Mouse (Mus musculus): ENCODE measurements at regions not wholly inside any gene's neighbourhood (a gene's known extent, or its start where the extent isn't known, plus 50 kb on each side); places are given as distances from the start of the nearest gene placed in this dataset.

GRCm38 (mm10) chr3:149270459-149270858 lies 280.1 kb upstream of the Adgrl2 start:
- H3K9ac ChIP-seq (ENCODE audit: low read depth, poor library complexity, severe bottlenecking): no peak overlapping the region
- no peaks in the 10 kb centered on the region for H3K27me3 ChIP-seq (ENCODE audit: control insufficient read depth, insufficient read depth, low read length, poor library complexity, severe bottlenecking)
- no peak overlapping the region for H3K4me3 ChIP-seq (ENCODE audit: low read depth, low read length)
- H3K4me1 ChIP-seq (ENCODE audit: control insufficient read depth, insufficient read depth, low read length): no peaks in the 10 kb centered on the region
- H3K9me3 ChIP-seq (replicated peaks; ENCODE audit: control insufficient read depth, insufficient read depth, low read length, poor library complexity, severe bottlenecking): no peaks in the 10 kb centered on the region
- H3K27ac ChIP-seq (ENCODE audit: insufficient read depth, low read length): no peak overlapping the region
- H3K36me3 ChIP-seq (ENCODE audit: control insufficient read depth, insufficient read depth, low read length, poor library complexity, severe bottlenecking): no peaks in the 10 kb centered on the region
- TF ChIP-seq EP300 (IDR thresholded peaks at IDR 0.05; ENCODE audit: insufficient read depth, low read depth, low read length) (no peak), POLR2A (IDR thresholded peaks at IDR 0.05; ENCODE audit: insufficient read depth, low read length) (no peak), CTCF (IDR thresholded peaks at IDR 0.05; ENCODE audit: low read depth, low read length) (no peak)

- H3K4me1 ChIP-seq (ENCODE audit: control insufficient read depth, insufficient read depth, low read length): no peaks in the 10 kb centered on the region
- TF ChIP-seq EP300 (IDR thresholded peaks at IDR 0.05; ENCODE audit: insufficient read depth, low read depth, low read length) (no peak), CTCF (IDR thresholded peaks at IDR 0.05; ENCODE audit: low read depth, low read length) (no peak), POLR2A (IDR thresholded peaks at IDR 0.05; ENCODE audit: insufficient read depth, low read length) (no peak)
Observed at GRCm38 (mm10) chr3:149262332-149262970, 272.1 kb upstream of the Adgrl2 start.

GRCm38 (mm10) chr3:149261764-149262163 lies 271.4 kb upstream of the Adgrl2 start:
- Histone ChIP-seq H3K9me3 (replicated peaks; ENCODE audit: control insufficient read depth, insufficient read depth, low read length, poor library complexity, severe bottlenecking) (no peaks in the 10 kb centered on the region), H3K9ac (ENCODE audit: low read depth, poor library complexity, severe bottlenecking) (no peak overlapping the region), H3K27ac (ENCODE audit: insufficient read depth, low read length) (no peak overlapping the region), H3K4me3 (ENCODE audit: low read depth, low read length) (no peak overlapping the region), H3K4me1 (ENCODE audit: control insufficient read depth, insufficient read depth, low read length) (no peaks in the 10 kb centered on the region), H3K27me3 (ENCODE audit: control insufficient read depth, insufficient read depth, low read length, poor library complexity, severe bottlenecking) (no peaks in the 10 kb centered on the region), H3K36me3 (ENCODE audit: control insufficient read depth, insufficient read depth, low read length, poor library complexity, severe bottlenecking) (no peaks in the 10 kb centered on the region)
- TF ChIP-seq CTCF (IDR thresholded peaks at IDR 0.05; ENCODE audit: low read depth, low read length): no peak
- no peak for TF ChIP-seq EP300 (IDR thresholded peaks at IDR 0.05; ENCODE audit: insufficient read depth, low read depth, low read length)
- TF ChIP-seq POLR2A (IDR thresholded peaks at IDR 0.05; ENCODE audit: insufficient read depth, low read length): no peak

More at GRCm38 (mm10) chr3:149262332-149262970, 272.1 kb upstream of the Adgrl2 start:
- Histone ChIP-seq H3K36me3 (ENCODE audit: control insufficient read depth, insufficient read depth, low read length, poor library complexity, severe bottlenecking) (no peaks in the 10 kb centered on the region), H3K27ac (ENCODE audit: insufficient read depth, low read length) (no peak overlapping the region), H3K4me3 (ENCODE audit: low read depth, low read length) (no peak overlapping the region), H3K9ac (ENCODE audit: low read depth, poor library complexity, severe bottlenecking) (no peak overlapping the region), H3K27me3 (ENCODE audit: control insufficient read depth, insufficient read depth, low read length, poor library complexity, severe bottlenecking) (no peaks in the 10 kb centered on the region), H3K9me3 (replicated peaks; ENCODE audit: control insufficient read depth, insufficient read depth, low read length, poor library complexity, severe bottlenecking) (no peaks in the 10 kb centered on the region)

GRCm38 (mm10) chr3:149258826-149259225 lies 268.5 kb upstream of the Adgrl2 start:
- Histone ChIP-seq H3K9ac (ENCODE audit: low read depth, poor library complexity, severe bottlenecking) (no peak overlapping the region), H3K36me3 (ENCODE audit: control insufficient read depth, insufficient read depth, low read length, poor library complexity, severe bottlenecking) (no peaks in the 10 kb centered on the region), H3K27ac (ENCODE audit: insufficient read depth, low read length) (no peak overlapping the region), H3K4me3 (ENCODE audit: low read depth, low read length) (no peak overlapping the region), H3K4me1 (ENCODE audit: control insufficient read depth, insufficient read depth, low read length) (no peaks in the 10 kb centered on the region), H3K9me3 (replicated peaks; ENCODE audit: control insufficient read depth, insufficient read depth, low read length, poor library complexity, severe bottlenecking) (no peaks in the 10 kb centered on the region), H3K27me3 (ENCODE audit: control insufficient read depth, insufficient read depth, low read length, poor library complexity, severe bottlenecking) (no peaks in the 10 kb centered on the region)
- TF ChIP-seq POLR2A (IDR thresholded peaks at IDR 0.05; ENCODE audit: insufficient read depth, low read length) (no peak), CTCF (IDR thresholded peaks at IDR 0.05; ENCODE audit: low read depth, low read length) (no peak)

GRCm38 (mm10) chr3:149256891-149257290 lies 266.5 kb upstream of the Adgrl2 start:
- Histone ChIP-seq H3K27ac (ENCODE audit: insufficient read depth, low read length) (no peak overlapping the region), H3K27me3 (ENCODE audit: control insufficient read depth, insufficient read depth, low read length, poor library complexity, severe bottlenecking) (no peaks in the 10 kb centered on the region), H3K4me1 (ENCODE audit: control insufficient read depth, insufficient read depth, low read length) (peaks cover 3% of the 10 kb centered on the region), H3K9me3 (replicated peaks; ENCODE audit: control insufficient read depth, insufficient read depth, low read length, poor library complexity, severe bottlenecking) (no peaks in the 10 kb centered on the region), H3K4me3 (ENCODE audit: low read depth, low read length) (no peak overlapping the region), H3K9ac (ENCODE audit: low read depth, poor library complexity, severe bottlenecking) (no peak overlapping the region), H3K36me3 (ENCODE audit: control insufficient read depth, insufficient read depth, low read length, poor library complexity, severe bottlenecking) (no peaks in the 10 kb centered on the region)
- TF ChIP-seq POLR2A (IDR thresholded peaks at IDR 0.05; ENCODE audit: insufficient read depth, low read length) (no peak), EP300 (IDR thresholded peaks at IDR 0.05; ENCODE audit: insufficient read depth, low read depth, low read length) (no peak), CTCF (IDR thresholded peaks at IDR 0.05; ENCODE audit: low read depth, low read length) (no peak)

- Histone ChIP-seq H3K27me3 (ENCODE audit: control insufficient read depth, insufficient read depth, low read length, poor library complexity, severe bottlenecking) (no peaks in the 10 kb centered on the region), H3K36me3 (ENCODE audit: control insufficient read depth, insufficient read depth, low read length, poor library complexity, severe bottlenecking) (no peaks in the 10 kb centered on the region), H3K4me1 (ENCODE audit: control insufficient read depth, insufficient read depth, low read length) (peaks cover 3% of the 10 kb centered on the region), H3K9ac (ENCODE audit: low read depth, poor library complexity, severe bottlenecking) (no peak overlapping the region), H3K4me3 (ENCODE audit: low read depth, low read length) (no peak overlapping the region), H3K27ac (ENCODE audit: insufficient read depth, low read length) (no peak overlapping the region), H3K9me3 (replicated peaks; ENCODE audit: control insufficient read depth, insufficient read depth, low read length, poor library complexity, severe bottlenecking) (no peaks in the 10 kb centered on the region)
- no peak for TF ChIP-seq CTCF (IDR thresholded peaks at IDR 0.05; ENCODE audit: low read depth, low read length)
- no peak for TF ChIP-seq POLR2A (IDR thresholded peaks at IDR 0.05; ENCODE audit: insufficient read depth, low read length)
- TF ChIP-seq EP300 (IDR thresholded peaks at IDR 0.05; ENCODE audit: insufficient read depth, low read depth, low read length): no peak
Observed at GRCm38 (mm10) chr3:149253080-149253479, 262.7 kb upstream of the Adgrl2 start.
